Mouse (Mus musculus) neural tube, embryonic 15.5 days (tissue): Measurements from ENCODE around the gene Sirt7. TPM values are rescaled to one million over a fixed set of nuclear protein-coding genes. Genes with fewer than 3 reads are reported as not detected.

Source experiments
- ATAC-seq: fragments of 200-750 bp; cut with Nextera tagmentation; 2 replicates; pipeline ENCODE4 v1.8.0; 2017; ENCODE audit warnings: mild to moderate bottlenecking, moderate TSS enrichment, moderate library complexity; ENCODE audit not compliant: low FRiP score
- H3K27ac ChIP-seq: fragments of 300-500 bp; sonication (generic); replicated peaks from 2 replicates; pipeline ENCODE4 v1.5.1; 2015; ENCODE audit warnings: mild to moderate bottlenecking, inconsistent platforms
- H3K27me3 ChIP-seq: fragments of 300-500 bp; sonication (generic); replicated peaks from 2 replicates; pipeline ENCODE4 v1.6.1; 2015; ENCODE audit warnings: inconsistent platforms
- H3K36me3 ChIP-seq: fragments of 300-500 bp; sonication (generic); 2 replicates; pipeline ENCODE4 v1.6.1; 2015; ENCODE audit warnings: inconsistent platforms
- H3K4me1 ChIP-seq: fragments of 300-500 bp; sonication (generic); 2 replicates; pipeline ENCODE4 v1.6.1; 2015; ENCODE audit warnings: inconsistent platforms
- H3K4me2 ChIP-seq: fragments of 300-500 bp; sonication (generic); 2 replicates; pipeline ENCODE4 v1.6.1; 2015; ENCODE audit warnings: inconsistent platforms, mild to moderate bottlenecking, moderate library complexity
- H3K4me3 ChIP-seq: fragments of 300-500 bp; sonication (generic); replicated peaks from 2 replicates; pipeline ENCODE4 v1.5.1; 2015; ENCODE audit warnings: mild to moderate bottlenecking, inconsistent platforms
- H3K9ac ChIP-seq: fragments of 300-500 bp; sonication (generic); replicated peaks from 2 replicates; pipeline ENCODE4 v1.6.1; 2015; ENCODE audit warnings: mild to moderate bottlenecking, inconsistent platforms
- H3K9me3 ChIP-seq: fragments of 300-500 bp; sonication (generic); replicated peaks from 2 replicates; pipeline ENCODE4 v1.6.1; 2016; ENCODE audit warnings: inconsistent platforms
- WGBS: fragments of 180-500 bp; shearing (Covaris S2); methylation state at CpG from one replicate; pipeline ENCODE4 v1.1.7; 2015; ENCODE audit warnings: mixed read lengths; 5-methylcytosine and 5-hydroxymethylcytosine counted together
- polyA plus RNA-seq: library from polyadenylated mRNA; unstranded; fragments of >200 nt; fragmentation: Nextera tagmentation; extraction: Ambion mirVana; gene quantifications from 2 replicates; pipeline ENCODE4 v1.2.1, GENCODE M21; 2015

The Sirt7 gene
- polyA plus RNA-seq, 1 experiment from 2014 or later, result 43.2 TPM

DNA sequence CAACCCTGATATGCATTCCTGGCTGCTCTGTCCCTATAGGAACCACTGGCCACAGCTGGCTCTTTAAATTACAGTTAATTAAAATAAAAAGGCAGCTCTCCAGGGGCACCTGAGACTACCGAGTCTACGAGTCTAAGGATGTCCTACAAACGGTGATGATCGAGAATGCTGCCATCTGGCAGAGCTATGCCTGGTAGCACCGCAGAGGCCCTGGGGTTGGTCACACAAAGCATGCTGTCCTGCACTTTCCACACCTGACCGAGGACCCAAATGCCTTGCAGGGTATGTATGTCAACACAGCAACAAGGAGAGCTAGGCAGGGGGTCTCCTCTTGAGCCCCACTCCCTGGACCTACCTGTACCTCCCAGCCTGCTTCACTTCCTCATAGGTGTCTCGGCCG lies 11.1 kb downstream of the Sirt7 start:
- Histone ChIP-seq H3K9me3 (no peaks in the 10 kb centered on the region), H3K4me3 (no peak overlapping the region), H3K4me2 (no peak overlapping the region), H3K27ac (no peak overlapping the region), H3K27me3 (peaks cover 3% of the 10 kb centered on the region; the same call in 1 of the 2 replicates), H3K9ac (no peak overlapping the region), H3K4me1 (peaks cover 31% of the 10 kb centered on the region), H3K36me3 (peaks cover 58% of the 10 kb centered on the region)
- ATAC-seq, result no peak
- 64% methylated on average over 8 of the region's 8 CpGs for WGBS

DNA sequence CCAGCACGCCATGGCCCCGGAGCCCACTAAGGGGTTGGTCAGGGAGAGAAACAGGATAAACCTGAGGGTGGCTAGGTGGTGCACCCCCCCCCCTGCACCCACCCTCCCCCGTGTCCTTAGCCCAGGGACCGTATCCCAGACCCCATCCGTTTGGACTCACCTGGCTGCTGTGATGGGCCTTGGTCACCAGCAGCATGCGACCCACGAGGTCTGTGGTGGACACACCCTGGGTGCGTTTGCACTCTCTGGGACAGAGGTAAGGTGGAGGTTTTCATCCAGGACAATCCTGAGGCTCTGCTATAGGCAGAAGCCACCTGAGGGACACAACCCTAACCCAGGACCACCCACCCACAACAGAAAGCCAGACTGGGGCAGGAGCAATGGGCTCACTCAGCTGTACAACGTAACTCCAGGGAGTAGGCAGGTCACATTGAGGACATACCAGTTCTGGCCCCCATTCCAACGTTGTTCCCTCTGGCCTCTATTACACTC lies 11.5 kb downstream of the Sirt7 start:
- peaks cover 3% of the 10 kb centered on the region; the same call in 1 of the 2 replicates for H3K27me3 ChIP-seq
- H3K4me3 ChIP-seq, result no peak overlapping the region
- peaks cover 35% of the 10 kb centered on the region for H3K4me1 ChIP-seq
- H3K9me3 ChIP-seq, result no peaks in the 10 kb centered on the region
- H3K36me3 ChIP-seq, result peaks cover 54% of the 10 kb centered on the region
- WGBS, result 87% methylated on average over 10 of the region's 10 CpGs
- no peak overlapping the region for H3K9ac ChIP-seq
- no peak overlapping the region for H3K27ac ChIP-seq
- H3K4me2 ChIP-seq, result no peak overlapping the region
- ATAC-seq, result no peak

DNA sequence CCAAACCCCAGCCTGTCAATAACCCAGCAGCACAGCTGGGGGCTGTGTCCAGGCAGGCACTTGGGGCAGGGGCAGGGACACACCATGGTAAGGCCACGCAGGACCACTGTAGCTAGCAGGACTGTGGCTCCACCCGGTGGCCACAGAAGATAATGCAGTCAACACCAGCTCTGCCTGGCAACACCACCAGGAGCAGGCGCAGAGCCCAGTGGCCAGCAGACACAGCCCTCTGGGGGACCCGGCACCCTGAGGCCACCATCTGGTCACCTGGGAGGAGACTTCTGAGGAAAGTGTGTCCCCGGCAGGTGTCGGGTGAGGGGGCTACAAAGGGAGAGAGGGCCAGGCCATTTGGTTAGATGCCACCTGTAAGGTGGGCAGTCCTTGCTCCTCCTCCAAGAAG lies 12.3 kb downstream of the Sirt7 start:
- Histone ChIP-seq H3K9ac (no peak overlapping the region), H3K36me3 (peaks cover 49% of the 10 kb centered on the region), H3K4me1 (peaks cover 35% of the 10 kb centered on the region), H3K4me3 (no peak overlapping the region), H3K9me3 (no peaks in the 10 kb centered on the region), H3K27ac (no peak overlapping the region), H3K4me2 (no peak overlapping the region), H3K27me3 (peaks cover 3% of the 10 kb centered on the region; the same call in 1 of the 2 replicates)
- no peak for ATAC-seq
- 54% methylated on average over 6 of the region's 6 CpGs for WGBS

DNA sequence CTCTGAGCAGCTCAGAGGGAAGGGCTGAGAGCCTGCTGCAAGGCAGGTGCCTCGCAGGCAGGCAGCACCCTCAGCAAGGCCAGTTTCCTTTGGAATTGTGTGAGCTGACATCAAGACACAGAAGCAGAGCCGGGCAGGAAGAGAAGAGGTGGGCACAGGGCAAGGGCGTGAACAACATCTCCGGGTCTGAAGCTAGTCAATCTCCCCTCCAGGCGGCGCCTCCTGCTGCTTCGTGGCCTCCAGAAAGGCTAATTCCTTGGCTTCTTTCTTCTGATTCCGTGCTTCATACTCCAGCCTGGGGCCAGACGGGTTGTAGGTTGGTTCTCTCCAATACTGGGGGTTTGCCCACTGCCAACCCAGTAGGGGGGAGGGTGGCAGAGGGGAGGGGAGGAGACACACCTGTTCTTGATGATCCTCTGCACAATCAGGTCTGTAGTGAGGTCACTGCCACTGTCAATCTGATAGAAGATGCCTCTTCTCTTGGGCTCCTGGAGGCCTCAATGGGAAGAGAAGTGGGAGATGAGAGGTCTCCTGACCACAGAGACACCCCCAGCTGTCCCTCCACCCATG lies 14.5 kb downstream of the Sirt7 start:
- no peak overlapping the region for H3K27ac ChIP-seq
- 81% methylated on average over 9 of the region's 9 CpGs for WGBS

DNA sequence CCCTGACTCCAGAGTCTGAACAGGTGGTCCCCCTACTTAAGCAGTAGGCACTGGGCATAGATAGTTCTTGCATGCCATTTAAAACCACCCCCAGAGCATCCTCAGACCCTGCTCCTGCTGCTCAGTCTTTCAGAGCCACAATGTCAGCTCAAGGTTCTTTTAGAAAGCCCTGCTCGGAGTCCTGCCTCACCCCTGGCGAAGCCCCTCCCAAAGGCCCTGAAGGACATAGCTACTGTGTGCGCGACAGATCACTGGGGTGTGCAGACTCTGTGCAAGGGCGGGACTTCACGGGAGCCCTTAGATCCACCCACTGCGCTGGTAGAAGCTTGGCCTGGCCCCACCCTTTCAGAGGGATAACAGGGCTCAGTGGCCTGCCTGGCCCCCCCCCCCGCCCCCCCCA lies 15.8 kb downstream of the Sirt7 start:
- no peak for ATAC-seq
- H3K4me2 ChIP-seq, result 0 out of 2 replicates have a peak overlapping the region, but pooled peaks have one; percentile 56
- H3K4me1 ChIP-seq, result peaks cover 12% of the 10 kb centered on the region
- peaks cover 71% of the 10 kb centered on the region for H3K36me3 ChIP-seq
- H3K27me3 ChIP-seq, result peaks cover 3% of the 10 kb centered on the region; the same call in 1 of the 2 replicates
- no peaks in the 10 kb centered on the region for H3K9me3 ChIP-seq
- H3K4me3 ChIP-seq, result no peak overlapping the region
- 36% methylated on average over 8 of the region's 8 CpGs for WGBS
- H3K27ac ChIP-seq, result no peak overlapping the region
- H3K9ac ChIP-seq, result no peak overlapping the region

More for the DNA sequence above, 14.5 kb downstream of the Sirt7 start:
- peaks cover 3% of the 10 kb centered on the region; the same call in 1 of the 2 replicates for H3K27me3 ChIP-seq
- no peaks in the 10 kb centered on the region for H3K9me3 ChIP-seq
- peaks cover 62% of the 10 kb centered on the region for H3K36me3 ChIP-seq
- no peak overlapping the region for H3K4me3 ChIP-seq
- no peak overlapping the region for H3K9ac ChIP-seq
- ATAC-seq, result no peak
- no peak overlapping the region for H3K4me2 ChIP-seq
- H3K4me1 ChIP-seq, result peaks cover 20% of the 10 kb centered on the region

DNA sequence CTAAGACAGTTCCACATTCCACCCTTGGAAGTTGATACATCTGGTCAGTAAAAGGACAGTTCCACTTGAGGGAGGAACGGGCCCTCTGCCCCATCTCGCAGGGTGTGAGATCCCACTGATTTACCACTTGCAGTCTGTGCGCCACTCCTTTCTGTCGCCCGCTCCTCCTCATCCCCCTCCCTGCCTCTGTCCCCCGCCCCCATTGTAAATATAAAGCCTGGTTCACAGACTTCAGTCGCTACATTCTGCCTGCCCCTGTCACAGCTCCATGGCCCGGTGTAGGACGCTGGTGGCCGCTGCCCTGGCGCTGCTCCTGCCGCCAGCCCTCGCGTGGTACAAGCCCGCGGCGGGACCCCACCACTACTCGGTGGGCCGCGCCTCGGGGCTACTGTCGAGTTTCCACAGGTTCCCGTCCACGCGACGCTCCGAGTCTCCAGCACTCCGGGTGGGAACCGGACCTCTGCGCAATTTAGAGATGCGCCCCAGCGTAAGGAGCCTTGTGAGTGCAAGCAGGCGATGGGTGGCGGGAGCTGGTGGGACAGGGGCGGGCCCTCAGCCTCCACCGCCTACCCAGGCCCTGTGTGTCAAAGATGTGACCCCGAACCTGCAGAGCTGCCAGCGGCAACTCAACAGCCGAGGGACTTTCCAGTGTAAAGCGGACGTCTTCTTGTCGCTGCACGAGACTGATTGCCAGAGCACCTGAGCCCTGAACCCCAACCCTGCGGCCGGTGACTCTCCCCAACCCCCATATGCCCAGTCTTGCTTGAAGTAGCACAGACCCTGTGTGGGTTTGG lies 16.6 kb downstream of the Sirt7 start, which contains the start of gene Npb:
Gene Npb, plus strand, starts transcription at position 237 of the 794 bp plus-strand sequence.
- WGBS, result 5% methylated on average over 45 of the region's 45 CpGs
- peak within 1 kb of the TSS; percentile 42; the same call in 1 of the 2 replicates for H3K9ac ChIP-seq
- H3K4me1 ChIP-seq, result peaks cover 12% of the 10 kb centered on the region
- no peak for ATAC-seq
- H3K4me3 ChIP-seq, result peak within 1 kb of the TSS; percentile 24
- peak within 1 kb of the TSS; percentile 56 for H3K4me2 ChIP-seq
- no peak within 1 kb of the TSS for H3K27ac ChIP-seq
- H3K36me3 ChIP-seq, result peaks cover 71% of the 10 kb centered on the region
- peaks cover 3% of the 10 kb centered on the region; the same call in 1 of the 2 replicates for H3K27me3 ChIP-seq
- H3K9me3 ChIP-seq, result no peaks in the 10 kb centered on the region

DNA sequence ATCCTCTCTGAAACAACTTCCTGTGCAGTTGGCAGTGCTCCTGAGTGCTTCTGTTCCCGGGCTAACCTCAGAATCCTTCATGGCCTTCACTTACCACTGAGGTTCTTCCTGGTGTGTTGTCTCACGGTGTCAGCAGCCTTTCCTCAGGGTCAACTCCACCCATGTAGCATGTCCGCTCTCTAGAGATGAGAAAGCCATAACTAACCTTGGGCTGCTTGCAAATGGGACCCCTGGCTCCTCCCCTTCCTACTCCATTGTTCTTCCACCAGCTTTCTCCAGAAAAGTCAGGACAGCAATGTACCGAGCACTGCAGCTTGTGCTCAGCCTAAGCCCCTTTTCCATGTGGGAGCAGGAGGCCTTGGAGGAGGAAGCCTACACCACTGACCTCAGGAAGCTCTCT lies 18.3 kb downstream of the Sirt7 start:
- Histone ChIP-seq H3K27ac (no peak overlapping the region), H3K4me1 (peaks cover 12% of the 10 kb centered on the region), H3K9ac (no peak overlapping the region), H3K9me3 (no peaks in the 10 kb centered on the region), H3K36me3 (peaks cover 70% of the 10 kb centered on the region), H3K4me3 (no peak overlapping the region), H3K27me3 (peaks cover 3% of the 10 kb centered on the region; the same call in 1 of the 2 replicates), H3K4me2 (no peak overlapping the region)
- 75% methylated on average over 4 of the region's 4 CpGs for WGBS
- no peak for ATAC-seq

DNA sequence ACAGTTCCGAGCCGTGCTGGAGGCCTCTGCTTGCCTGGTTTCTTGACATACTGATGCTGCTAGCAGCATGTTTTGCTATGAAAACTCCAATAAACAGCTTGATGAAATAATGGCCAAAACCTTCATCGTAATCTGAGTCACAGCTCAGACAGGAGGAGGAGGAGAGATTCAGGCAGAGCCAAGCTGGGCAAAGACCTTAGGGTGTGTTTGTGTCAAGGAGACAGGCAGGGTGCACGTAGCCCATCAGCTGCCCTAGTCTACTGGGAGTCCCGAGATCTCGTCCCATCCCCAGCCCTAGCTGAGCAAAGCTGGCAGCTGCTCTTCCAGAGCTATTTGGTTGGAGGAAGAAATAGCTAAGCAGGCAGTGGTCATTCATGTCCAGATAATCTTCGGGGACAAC lies 19.4 kb downstream of the Sirt7 start:
- 92% methylated on average over 7 of the region's 7 CpGs for WGBS
- H3K9me3 ChIP-seq, result no peaks in the 10 kb centered on the region
- H3K4me2 ChIP-seq, result no peak overlapping the region
- H3K36me3 ChIP-seq, result peaks cover 65% of the 10 kb centered on the region
- H3K27ac ChIP-seq, result no peak overlapping the region
- peaks cover 3% of the 10 kb centered on the region; the same call in 1 of the 2 replicates for H3K27me3 ChIP-seq
- H3K4me3 ChIP-seq, result no peak overlapping the region
- peaks cover 12% of the 10 kb centered on the region for H3K4me1 ChIP-seq
- no peak overlapping the region for H3K9ac ChIP-seq
- no peak for ATAC-seq

DNA sequence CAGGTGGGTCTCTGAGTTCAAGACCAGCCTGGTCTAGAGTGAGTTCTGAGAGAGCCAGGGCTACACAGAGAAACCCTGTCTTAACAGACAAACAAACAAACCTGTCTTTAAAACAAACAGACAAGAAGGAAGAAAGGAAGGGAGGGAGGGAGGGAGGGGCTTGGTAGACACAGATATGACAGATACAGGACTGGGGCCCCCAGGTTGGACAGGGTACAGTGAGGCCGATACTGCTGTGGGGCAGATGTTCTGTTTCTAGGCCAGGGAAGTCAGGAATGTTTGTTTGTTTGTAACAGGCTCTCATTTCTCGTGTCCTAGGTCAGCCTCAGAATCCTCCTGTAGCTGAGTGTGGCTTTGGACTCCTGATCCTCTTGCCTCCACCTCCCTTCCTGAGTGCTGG lies 21.5 kb downstream of the Sirt7 start:
- Histone ChIP-seq H3K4me3 (no peak overlapping the region), H3K4me2 (no peak overlapping the region), H3K36me3 (peaks cover 58% of the 10 kb centered on the region), H3K27ac (no peak overlapping the region), H3K27me3 (no peaks in the 10 kb centered on the region), H3K9ac (no peak overlapping the region), H3K9me3 (no peaks in the 10 kb centered on the region), H3K4me1 (peaks cover 16% of the 10 kb centered on the region)
- WGBS, result 90% methylated on average over 2 of the region's 2 CpGs
- no peak for ATAC-seq

DNA sequence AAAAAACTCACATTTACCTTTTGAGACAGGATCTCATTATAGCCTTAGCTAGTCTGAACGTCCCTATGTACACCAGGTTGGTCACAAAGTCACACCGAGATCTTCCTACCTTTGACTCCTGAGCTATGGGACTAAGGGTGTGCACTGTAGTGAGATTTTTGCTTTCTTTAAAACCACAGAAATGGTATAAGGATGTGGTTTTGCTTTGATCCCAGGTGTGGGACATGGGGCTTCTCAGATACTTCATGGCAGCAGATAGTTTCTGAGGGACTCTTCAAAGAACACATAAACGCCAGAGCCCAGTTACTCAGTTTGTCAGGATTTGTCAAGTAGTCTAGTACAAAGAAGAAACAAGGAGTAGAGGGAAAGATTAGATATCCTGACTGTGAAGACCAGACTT lies 24.3 kb downstream of the Sirt7 start:
- ATAC-seq, result no peak
- H3K9ac ChIP-seq, result no peak overlapping the region
- WGBS, result 99% methylated on average over 3 of the region's 3 CpGs

DNA sequence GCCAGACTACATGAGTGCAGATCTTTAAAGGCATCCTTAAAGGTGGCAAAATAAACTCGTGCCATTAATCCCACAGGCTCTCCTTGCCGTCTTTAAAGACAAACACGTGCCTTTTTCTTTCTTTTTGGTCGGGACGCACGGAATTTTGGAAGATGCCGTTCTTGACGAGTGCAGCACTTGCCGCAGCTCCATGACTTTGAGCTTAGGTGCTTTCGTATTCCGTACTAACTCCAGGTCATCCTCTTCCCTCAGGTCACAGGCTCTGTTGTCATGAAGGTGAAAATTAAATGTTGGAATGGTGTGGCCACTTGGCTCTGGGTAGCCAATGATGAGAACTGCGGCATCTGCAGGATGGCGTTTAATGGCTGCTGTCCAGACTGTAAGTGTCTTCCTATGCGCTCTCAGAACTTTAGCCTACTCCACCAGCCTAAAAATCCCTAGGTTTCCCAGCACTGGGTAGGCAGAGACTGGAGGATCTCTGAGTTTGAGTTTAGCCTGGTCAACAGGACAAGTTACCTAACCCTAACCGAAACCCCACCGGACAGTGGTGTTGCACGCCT lies 26.0 kb downstream of the Sirt7 start:
- peaks cover 54% of the 10 kb centered on the region for H3K36me3 ChIP-seq
- ATAC-seq, result no peak
- 51% methylated on average over 17 of the region's 17 CpGs for WGBS

More for the DNA sequence above, 24.3 kb downstream of the Sirt7 start:
- H3K4me1 ChIP-seq, result peaks cover 28% of the 10 kb centered on the region
- no peak overlapping the region for H3K27ac ChIP-seq
- no peak overlapping the region for H3K4me3 ChIP-seq
- no peaks in the 10 kb centered on the region for H3K27me3 ChIP-seq
- H3K9me3 ChIP-seq, result no peaks in the 10 kb centered on the region
- no peak overlapping the region for H3K4me2 ChIP-seq
- peaks cover 56% of the 10 kb centered on the region for H3K36me3 ChIP-seq

More for the DNA sequence above, 26.0 kb downstream of the Sirt7 start:
- Histone ChIP-seq H3K9me3 (no peaks in the 10 kb centered on the region), H3K4me2 (peak overlapping the region; percentile 74), H3K27me3 (no peaks in the 10 kb centered on the region), H3K4me3 (peak overlapping the region; percentile 97), H3K4me1 (peaks cover 28% of the 10 kb centered on the region), H3K27ac (peak overlapping the region; percentile 90), H3K9ac (peak overlapping the region; percentile 96)
